Mouse (Mus musculus): Measurements from ENCODE around the gene Avl9. TPM values are rescaled to one million over a fixed set of nuclear protein-coding genes. Genes with fewer than 3 reads are reported as not detected.

Avl9 gene
- polyA plus RNA-seq (2015; fragmentation: Nextera tagmentation; extraction: Ambion mirVana) = 2.6 and 3.7 TPM in 2 replicates

DNA sequence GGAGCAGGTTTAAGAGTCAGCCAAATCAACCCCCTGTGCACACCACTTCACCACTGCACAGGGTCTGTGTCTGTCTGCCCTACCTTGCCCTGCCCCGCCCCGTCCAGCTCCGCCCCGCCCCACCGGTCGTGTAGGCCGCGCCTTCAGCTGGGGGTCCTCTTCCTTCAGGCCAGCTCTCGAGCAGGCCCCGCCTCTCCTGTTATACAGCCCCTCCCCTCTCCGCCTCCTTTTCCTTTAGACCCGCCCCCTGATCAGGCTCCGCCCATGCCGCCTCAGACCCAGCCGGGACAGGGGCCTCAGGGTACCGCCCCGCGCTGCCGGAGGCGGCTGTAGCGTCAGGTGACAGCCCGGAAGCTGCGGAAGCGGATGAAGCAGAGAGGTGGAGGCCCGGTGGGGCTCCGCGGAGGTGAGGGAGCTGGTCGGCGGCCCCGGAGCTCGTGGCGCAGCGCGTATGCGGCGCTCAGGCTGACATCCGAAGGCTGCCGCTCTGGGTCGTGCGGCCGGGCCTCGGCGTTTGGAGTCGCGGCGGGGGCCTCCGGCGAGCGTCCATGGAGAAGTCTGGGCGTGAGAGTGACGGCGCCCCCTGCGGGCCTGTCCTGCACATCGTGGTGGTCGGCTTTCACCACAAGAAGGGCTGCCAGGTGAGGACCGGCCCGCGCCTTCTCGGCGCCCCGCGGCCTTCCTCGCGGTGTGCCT is at the start of gene Avl9:
Gene Avl9, plus strand, starts transcription at position 326 of the 696 bp plus-strand sequence.
- peak within 1 kb of the TSS; percentile 85 for H3K4me2 ChIP-seq
- no peaks in the 10 kb centered on the region for H3K36me3 ChIP-seq
- peaks cover 26% of the 10 kb centered on the region for H3K4me1 ChIP-seq (replicated peaks)
- H3K27me3 ChIP-seq = no peaks in the 10 kb centered on the region
- H3K27ac ChIP-seq = peak within 1 kb of the TSS; percentile 90
- DNase-seq (peak; percentile 98), ATAC-seq (ENCODE audit: low read depth) (peak; percentile 97)
- H3K4me3 ChIP-seq (replicated peaks) = peak within 1 kb of the TSS; percentile 90
- H3K9me3 ChIP-seq (replicated peaks) = no peaks in the 10 kb centered on the region
- WGBS (ENCODE audit: insufficient replicate concordance) = 0% methylated on average over 64 of the region's 64 CpGs
- H3K9ac ChIP-seq = peak within 1 kb of the TSS; percentile 84

DNA sequence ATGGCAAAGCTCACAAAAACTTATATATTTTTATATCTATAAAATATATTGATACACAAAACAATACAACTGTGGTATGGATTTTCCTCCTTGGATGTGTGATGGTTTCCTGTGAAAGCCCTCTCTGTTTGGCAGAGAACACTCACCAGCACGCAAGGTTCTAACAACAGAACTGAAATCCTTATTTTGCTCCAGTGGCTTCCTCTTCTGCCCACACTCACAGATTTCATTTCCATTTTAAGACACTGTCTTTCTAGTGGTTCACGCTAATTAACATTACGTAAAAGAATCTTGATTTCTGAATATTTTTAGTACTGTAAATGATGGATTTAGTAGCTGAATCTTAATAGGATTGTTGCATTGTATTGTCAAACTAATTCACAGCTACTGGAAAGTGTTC is 26.5 kb upstream of the Avl9 start:
- Histone ChIP-seq H3K27ac (no peak overlapping the region), H3K4me3 (replicated peaks) (no peak overlapping the region), H3K9me3 (replicated peaks) (no peaks in the 10 kb centered on the region), H3K27me3 (no peaks in the 10 kb centered on the region), H3K4me1 (replicated peaks) (no peaks in the 10 kb centered on the region), H3K4me2 (no peak overlapping the region), H3K9ac (no peak overlapping the region), H3K36me3 (no peaks in the 10 kb centered on the region)
- DNase-seq = no peak
- WGBS (ENCODE audit: insufficient replicate concordance) = 77% methylated on average over 3 of the region's 3 CpGs
- no peak for ATAC-seq (ENCODE audit: low read depth)

DNA sequence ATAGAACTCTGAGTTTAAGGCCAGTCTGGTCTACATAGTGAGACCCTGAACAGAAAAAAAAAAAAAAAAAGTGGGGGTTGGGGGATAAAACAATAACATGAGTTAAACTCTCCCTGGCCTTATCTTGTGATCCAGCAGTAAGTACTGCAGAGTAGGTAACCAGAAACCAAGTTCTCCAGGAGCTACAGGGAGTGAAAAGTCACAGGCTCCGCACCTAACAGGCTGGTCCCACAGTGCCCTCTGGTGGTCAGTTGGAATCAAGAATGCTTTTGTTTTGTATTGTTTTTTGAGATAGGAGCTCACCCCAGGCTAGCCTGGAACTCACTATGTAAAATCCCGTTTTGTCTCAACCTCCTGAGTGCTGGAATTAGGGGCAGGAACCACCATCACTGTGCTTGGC is 23.5 kb upstream of the Avl9 start:
- ATAC-seq (ENCODE audit: low read depth) = 0 out of 2 replicates have a peak, but pooled peaks have one; percentile 39
- WGBS (ENCODE audit: insufficient replicate concordance) = 5% methylated on average over 2 of the region's 2 CpGs

DNA sequence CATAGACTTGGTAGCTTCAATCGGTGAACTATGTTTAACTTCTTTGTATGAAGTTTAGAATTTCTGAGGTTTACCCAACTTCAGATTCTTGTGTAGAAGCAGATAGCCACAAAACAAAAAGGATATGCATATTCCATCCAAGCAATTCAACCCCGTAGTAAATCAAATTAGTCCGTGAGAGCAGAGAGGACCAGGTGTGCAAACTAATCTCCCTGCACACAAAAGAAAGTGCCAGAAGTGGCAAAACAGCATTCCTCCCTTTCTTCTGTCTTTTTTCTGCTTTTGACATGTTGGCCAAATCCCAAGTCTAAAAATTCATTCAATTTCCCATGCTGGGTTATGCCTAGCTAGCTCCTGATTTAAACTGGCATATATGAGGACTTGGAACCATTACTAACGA is 22.3 kb upstream of the Avl9 start:
- no peak for ATAC-seq (ENCODE audit: low read depth)

More for the DNA sequence above, 23.5 kb upstream of the Avl9 start:
- no peaks in the 10 kb centered on the region for H3K27me3 ChIP-seq
- no peak overlapping the region for H3K9ac ChIP-seq
- H3K9me3 ChIP-seq (replicated peaks) = no peaks in the 10 kb centered on the region
- no peaks in the 10 kb centered on the region for H3K4me1 ChIP-seq (replicated peaks)
- DNase-seq = peak; percentile 42
- H3K4me2 ChIP-seq = no peak overlapping the region
- H3K36me3 ChIP-seq = no peaks in the 10 kb centered on the region
- H3K4me3 ChIP-seq (replicated peaks) = no peak overlapping the region
- H3K27ac ChIP-seq = no peak overlapping the region

DNA sequence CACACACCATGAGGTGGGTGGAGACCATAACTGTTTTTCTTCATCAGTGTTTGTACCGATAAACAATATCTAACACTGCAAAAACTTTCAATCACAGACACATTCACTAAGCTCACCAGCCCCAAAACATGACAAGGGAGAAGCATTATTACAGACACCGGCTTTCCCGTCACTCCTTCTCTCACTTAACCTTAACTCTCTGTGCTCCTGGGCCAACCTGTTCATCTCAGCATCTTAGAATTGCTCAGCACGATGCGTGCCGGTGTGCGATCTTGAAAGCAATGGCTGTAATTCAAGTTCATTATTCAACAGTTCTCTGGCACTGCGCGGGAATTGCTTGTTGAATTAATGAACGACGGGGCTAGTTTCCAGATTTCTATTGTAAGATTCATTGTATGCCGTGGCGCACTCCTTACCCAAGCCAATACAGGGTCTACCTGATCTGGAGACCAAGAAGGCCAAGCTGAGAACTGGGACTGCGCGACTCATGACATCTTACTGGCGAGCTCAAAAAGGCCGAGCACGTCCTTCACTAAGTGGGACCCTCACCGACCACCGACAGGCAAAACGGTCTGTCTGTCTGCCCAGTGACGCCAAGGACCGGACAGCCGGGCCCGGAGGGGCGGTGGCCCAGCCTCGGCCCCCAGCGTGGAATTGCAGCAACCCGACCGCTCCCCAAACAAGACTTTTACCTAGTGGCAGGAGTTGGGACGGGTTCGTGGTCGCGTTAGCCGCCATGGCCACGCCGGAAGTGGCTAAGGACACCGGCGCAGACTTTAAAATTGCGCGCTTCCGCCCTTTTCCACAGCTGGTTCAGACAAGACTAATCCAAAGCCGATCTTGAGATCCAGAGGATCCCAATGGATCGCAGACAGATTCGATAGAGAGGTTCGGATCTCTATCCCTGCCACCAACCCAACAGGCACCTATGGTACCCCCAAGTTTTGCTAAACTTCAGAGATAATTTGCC is 10.5 kb upstream of the Avl9 start, which contains the start of gene Lsm5:
Gene Lsm5, minus strand, starts transcription at position 780 of the 970 bp plus-strand sequence.
- Histone ChIP-seq H3K27me3 (no peaks in the 10 kb centered on the region), H3K4me2 (peak within 1 kb of the TSS; percentile 77), H3K9me3 (replicated peaks) (0 out of 2 replicates have a peak, but pooled peaks cover 3% of the 10 kb centered on the region), H3K4me3 (replicated peaks) (peak within 1 kb of the TSS; percentile 82), H3K4me1 (replicated peaks) (peaks cover 10% of the 10 kb centered on the region), H3K36me3 (peaks cover 2% of the 10 kb centered on the region; the same call in 1 of the 2 replicates), H3K9ac (peak within 1 kb of the TSS; percentile 79), H3K27ac (peak within 1 kb of the TSS; percentile 44; the same call in 1 of the 2 replicates)
- whole genome bisulfite sequencing (ENCODE audit: insufficient replicate concordance) = under 1% methylated on average over 46 of the region's 46 CpGs
- DNase-seq = peak; percentile 81
- peak; percentile 87 for ATAC-seq (ENCODE audit: low read depth)

More for the DNA sequence above, 22.3 kb upstream of the Avl9 start:
- DNase-seq = no peak
- no peaks in the 10 kb centered on the region for H3K9me3 ChIP-seq (replicated peaks)
- no peak overlapping the region for H3K9ac ChIP-seq
- no peak overlapping the region for H3K4me2 ChIP-seq
- H3K27ac ChIP-seq = no peak overlapping the region
- H3K27me3 ChIP-seq = no peaks in the 10 kb centered on the region
- no peak overlapping the region for H3K4me3 ChIP-seq (replicated peaks)
- 72% methylated on average over 4 of the region's 4 CpGs for WGBS (ENCODE audit: insufficient replicate concordance)
- H3K4me1 ChIP-seq (replicated peaks) = no peaks in the 10 kb centered on the region
- no peaks in the 10 kb centered on the region for H3K36me3 ChIP-seq

DNA sequence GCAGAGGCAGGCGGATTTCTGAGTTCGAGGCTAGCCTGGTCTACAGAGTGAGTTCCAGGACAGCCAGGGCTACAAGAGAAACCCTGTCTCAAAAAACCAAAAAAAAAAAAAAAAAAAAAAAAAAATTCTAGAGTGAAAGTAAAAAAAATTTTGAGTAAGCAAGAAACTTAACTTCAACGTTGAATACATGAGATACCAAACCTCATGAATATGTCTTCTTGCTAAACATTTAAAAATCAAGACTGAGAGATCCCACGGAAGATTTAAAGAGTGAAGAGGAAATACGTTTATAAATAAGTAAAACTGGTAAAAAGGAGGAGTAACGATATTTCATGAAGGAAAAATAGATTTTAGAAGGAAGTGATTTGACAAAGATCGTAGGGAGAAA is 519 bp upstream of the Avl9 start:
- WGBS (ENCODE audit: insufficient replicate concordance) = 32% methylated on average over 7 of the region's 7 CpGs

DNA sequence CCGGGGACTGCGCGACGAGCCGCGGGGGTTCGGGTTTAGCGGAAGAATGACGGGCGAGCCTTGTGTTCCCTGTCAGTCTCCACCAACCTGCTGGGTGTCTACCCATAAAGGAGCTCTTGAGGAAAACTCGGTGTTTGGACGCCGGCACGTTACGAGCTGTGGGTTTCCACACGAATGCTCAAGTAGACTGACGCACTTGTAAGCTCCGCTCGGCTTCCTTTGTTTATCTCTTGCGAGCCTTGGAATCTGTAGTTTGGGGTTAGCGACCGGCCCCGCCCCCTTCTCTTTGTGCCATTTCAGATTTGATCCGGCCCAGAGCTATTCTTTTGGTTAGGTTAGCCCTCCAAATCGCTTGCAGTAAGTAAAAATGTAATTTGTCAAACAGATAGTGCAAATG is 569 bp downstream of the Avl9 start:
- Histone ChIP-seq H3K27ac (peak overlapping the region; percentile 90), H3K27me3 (no peaks in the 10 kb centered on the region), H3K9me3 (replicated peaks) (no peaks in the 10 kb centered on the region), H3K4me2 (peak overlapping the region; percentile 85), H3K4me1 (replicated peaks) (peaks cover 26% of the 10 kb centered on the region), H3K4me3 (replicated peaks) (peak overlapping the region; percentile 90), H3K9ac (peak overlapping the region; percentile 84), H3K36me3 (no peaks in the 10 kb centered on the region)
- DNase-seq (no peak), ATAC-seq (ENCODE audit: low read depth) (0 out of 2 replicates have a peak, but pooled peaks have one; percentile 3)
- under 1% methylated on average over 25 of the region's 25 CpGs for WGBS (ENCODE audit: insufficient replicate concordance)

More for the DNA sequence above, 519 bp upstream of the Avl9 start:
- Histone ChIP-seq H3K9ac (no peak overlapping the region), H3K27ac (no peak overlapping the region), H3K4me3 (replicated peaks) (peak overlapping the region; percentile 90), H3K36me3 (no peaks in the 10 kb centered on the region), H3K27me3 (no peaks in the 10 kb centered on the region), H3K4me1 (replicated peaks) (peaks cover 26% of the 10 kb centered on the region), H3K9me3 (replicated peaks) (no peaks in the 10 kb centered on the region), H3K4me2 (peak overlapping the region; percentile 85)
- DNase-seq (no peak), ATAC-seq (ENCODE audit: low read depth) (no peak)

DNA sequence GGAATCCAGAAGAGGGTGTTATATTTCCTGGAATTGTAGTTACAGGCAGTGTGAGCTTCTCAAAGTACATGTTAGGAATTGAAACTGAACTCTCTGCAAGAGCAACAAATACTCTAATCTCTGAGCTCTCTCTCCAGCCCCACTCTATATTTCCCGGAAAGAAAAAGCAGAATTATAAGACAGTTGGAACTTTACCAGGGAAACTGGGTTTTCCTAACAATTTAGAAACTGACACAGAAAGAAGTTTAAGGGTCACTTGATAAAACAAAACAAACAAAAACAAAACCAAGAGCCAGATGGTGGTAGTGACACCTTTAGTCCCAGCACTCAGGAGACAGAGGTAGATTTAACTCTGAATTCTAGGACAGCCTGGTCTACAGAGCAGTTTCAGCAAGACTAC is 4.4 kb downstream of the Avl9 start:
- Histone ChIP-seq H3K9ac (no peak overlapping the region), H3K36me3 (peaks cover 8% of the 10 kb centered on the region), H3K4me2 (no peak overlapping the region), H3K4me3 (replicated peaks) (no peak overlapping the region), H3K4me1 (replicated peaks) (peaks cover 26% of the 10 kb centered on the region), H3K9me3 (replicated peaks) (no peaks in the 10 kb centered on the region), H3K27me3 (no peaks in the 10 kb centered on the region), H3K27ac (no peak overlapping the region)
- WGBS (ENCODE audit: insufficient replicate concordance) = 80% methylated on average over 1 of the region's 1 CpGs
- ATAC-seq (ENCODE audit: low read depth) = no peak
- no peak for DNase-seq

DNA sequence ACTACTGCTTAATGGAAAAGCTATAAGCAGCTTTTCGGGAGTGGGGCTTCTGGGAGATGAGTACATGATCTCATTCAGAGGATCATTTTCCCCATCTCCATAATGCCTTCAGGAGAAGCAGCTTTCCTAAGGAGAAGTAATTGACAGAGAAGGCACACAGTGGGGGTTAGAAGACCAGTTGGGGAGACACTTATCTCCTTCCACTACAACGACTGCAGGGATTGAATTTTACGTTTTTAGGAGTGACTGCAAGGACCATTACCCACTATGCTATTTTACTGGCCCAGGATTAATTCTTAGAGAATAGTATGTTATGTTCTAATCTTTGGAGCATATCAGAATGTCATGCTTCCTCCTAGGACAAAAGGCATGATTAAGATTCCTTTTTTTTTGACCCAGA is 6.2 kb downstream of the Avl9 start:
- WGBS (ENCODE audit: insufficient replicate concordance) = 61% methylated on average over 3 of the region's 3 CpGs
- DNase-seq = no peak

DNA sequence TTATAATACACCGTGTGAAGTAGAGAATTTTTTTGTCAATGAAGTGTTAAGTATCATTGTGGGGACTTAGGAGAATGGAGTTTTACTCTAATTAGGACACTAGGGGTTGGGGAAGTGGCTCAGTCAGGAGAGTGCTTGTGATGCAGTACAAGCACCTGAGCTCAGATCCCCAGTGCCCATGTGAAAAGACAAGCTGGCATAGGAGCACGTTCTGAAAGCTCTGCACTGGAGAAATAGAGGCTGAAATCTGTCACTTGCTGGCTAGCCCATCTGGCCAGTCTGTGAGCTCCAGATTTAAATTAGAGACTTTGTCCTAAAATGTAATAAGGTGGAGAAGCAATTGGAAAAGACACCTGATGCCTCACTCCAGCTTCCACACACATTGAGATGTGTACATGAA is 17.8 kb downstream of the Avl9 start:
- ATAC-seq (ENCODE audit: low read depth) (no peak), DNase-seq (no peak)
- Histone ChIP-seq H3K36me3 (peaks cover 45% of the 10 kb centered on the region), H3K27ac (no peak overlapping the region), H3K4me2 (no peak overlapping the region), H3K9ac (no peak overlapping the region), H3K9me3 (replicated peaks) (no peaks in the 10 kb centered on the region), H3K4me1 (replicated peaks) (no peaks in the 10 kb centered on the region), H3K4me3 (replicated peaks) (no peak overlapping the region), H3K27me3 (no peaks in the 10 kb centered on the region)
- WGBS (ENCODE audit: insufficient replicate concordance) = 72% methylated on average over 2 of the region's 2 CpGs

More for the DNA sequence above, 6.2 kb downstream of the Avl9 start:
- H3K9ac ChIP-seq = no peak overlapping the region
- H3K36me3 ChIP-seq = peaks cover 9% of the 10 kb centered on the region
- H3K27me3 ChIP-seq = no peaks in the 10 kb centered on the region
- H3K4me3 ChIP-seq (replicated peaks) = no peak overlapping the region
- no peak for ATAC-seq (ENCODE audit: low read depth)
- H3K9me3 ChIP-seq (replicated peaks) = no peaks in the 10 kb centered on the region
- no peak overlapping the region for H3K4me2 ChIP-seq
- H3K27ac ChIP-seq = no peak overlapping the region
- H3K4me1 ChIP-seq (replicated peaks) = peaks cover 20% of the 10 kb centered on the region

DNA sequence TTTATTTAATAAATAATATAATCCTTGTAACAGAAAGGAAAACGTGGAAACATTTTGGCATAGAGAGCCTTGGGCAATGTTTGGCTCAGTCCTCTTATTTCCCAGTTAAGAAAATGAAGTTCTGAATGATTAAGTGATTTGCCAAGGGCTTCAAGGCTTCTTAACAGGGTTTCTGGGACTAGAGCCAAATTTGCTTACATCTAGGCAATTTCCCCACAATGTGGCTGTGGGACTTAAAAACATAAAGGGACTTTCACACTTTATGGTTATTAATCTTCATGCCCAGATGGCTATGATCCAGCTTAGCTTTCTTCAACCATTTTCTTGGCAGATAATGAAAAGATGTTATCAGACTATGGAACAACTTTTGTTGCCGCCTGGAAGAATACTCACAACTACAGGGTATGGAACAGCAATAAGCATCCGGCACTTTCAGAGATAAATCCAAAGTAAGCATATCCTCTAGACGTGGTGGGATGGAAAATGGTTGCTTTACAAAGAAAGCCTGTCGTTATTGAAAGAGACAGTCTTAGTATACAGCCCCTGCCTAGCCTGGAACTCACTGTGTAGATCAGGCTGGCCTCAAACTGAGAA is 31.3 kb downstream of the Avl9 start:
- WGBS (ENCODE audit: insufficient replicate concordance) = 73% methylated on average over 5 of the region's 5 CpGs
- Histone ChIP-seq H3K9me3 (replicated peaks) (no peaks in the 10 kb centered on the region), H3K4me1 (replicated peaks) (no peaks in the 10 kb centered on the region), H3K27ac (no peak overlapping the region), H3K9ac (no peak overlapping the region), H3K4me3 (replicated peaks) (no peak overlapping the region), H3K36me3 (peaks cover 21% of the 10 kb centered on the region), H3K4me2 (no peak overlapping the region), H3K27me3 (no peaks in the 10 kb centered on the region)
- DNase-seq (no peak), ATAC-seq (ENCODE audit: low read depth) (no peak)
